In genomic region chr1:128359554-128360376, GRCm38 (mm10) we compare ENCODE assay signal across 1 mouse cellular context.
TF ChIP-seq lines count a peak whose summit lies in the region.

TSS of gene Mcm6 (minus strand) at chr1:128359664.

TF ChIP-seq in MEL, 35 proteins besides CTCF, POLR2A, EP300 and RAD21 (continued from another document):
- TF ChIP-seq MYC (IDR thresholded peaks at IDR 0.05; ENCODE audit: low read depth, low read length) (0 out of 2 replicates have a peak, but pooled peaks have one; percentile 51), NELFE (IDR thresholded peaks at IDR 0.05; ENCODE audit: low read depth, low read length) (peak; percentile 51)
TF ChIP-seq in MEL: peak in this region for 12.
